Mouse (Mus musculus) megakaryocyte, adult 5-6 weeks (primary cell): ENCODE data around the gene C330007P06Rik. TPM values are rescaled to one million over a fixed set of nuclear protein-coding genes. Genes with fewer than 3 reads are reported as not detected.
"Not testable (repeated sequence)": the region's sequence is repeated elsewhere in the genome, so short reads cannot be mapped to it uniquely, and the experiment has no call there.

Source experiments
- ATAC-seq: 2 replicates; pipeline ENCODE4 v1.8.0; 2016; ENCODE audit warnings: mild to moderate bottlenecking, inconsistent platforms; ENCODE audit not compliant: poor library complexity, severe bottlenecking
- total RNA-seq, 2 experiments: library from RNA; stranded (forward) in 1 of 2; stranded (reverse) in 1 of 2; fragments of 153-499, 151-499 nt in 1 of 2; fragments of 221-1000, 200-1000 nt in 1 of 2; gene quantifications; 2 replicates each; pipeline versions ENCODE4 v1.2.3 to v1.2.4; 2015 to 2017

C330007P06Rik gene
- total RNA-seq (2015) (23.8 and 25.9 TPM in 2 replicates), total RNA-seq (2017) (51.9 and 59.1 TPM in 2 replicates)

DNA sequence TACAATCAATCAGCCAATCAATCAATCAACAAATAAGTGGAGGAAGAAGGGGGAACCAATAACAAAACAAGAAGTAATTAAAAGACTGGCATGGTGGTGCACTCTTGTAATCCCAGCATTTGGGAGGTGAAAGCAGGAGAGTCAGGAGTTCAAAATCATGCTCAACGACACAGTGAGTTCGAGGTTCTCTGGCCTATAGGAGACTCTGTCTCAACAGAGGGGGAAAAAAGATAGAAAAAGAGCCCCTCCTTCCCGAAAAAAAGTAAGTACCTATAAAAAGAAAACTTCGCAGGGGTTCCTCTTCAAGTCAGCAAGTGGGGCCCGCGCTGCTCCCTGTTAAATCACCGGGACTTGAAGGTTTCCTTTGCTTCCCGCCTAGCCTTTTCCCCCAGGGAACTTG, at the start of gene C330007P06Rik, which contains the start of gene Ube2a:
Gene C330007P06Rik, minus strand, starts transcription at position 347 of the 400 bp plus-strand sequence.
Gene Ube2a, plus strand, starts transcription at position 136 of the 400 bp plus-strand sequence.
- ATAC-seq, result no peak; the same call in 1 of the 2 replicates

DNA sequence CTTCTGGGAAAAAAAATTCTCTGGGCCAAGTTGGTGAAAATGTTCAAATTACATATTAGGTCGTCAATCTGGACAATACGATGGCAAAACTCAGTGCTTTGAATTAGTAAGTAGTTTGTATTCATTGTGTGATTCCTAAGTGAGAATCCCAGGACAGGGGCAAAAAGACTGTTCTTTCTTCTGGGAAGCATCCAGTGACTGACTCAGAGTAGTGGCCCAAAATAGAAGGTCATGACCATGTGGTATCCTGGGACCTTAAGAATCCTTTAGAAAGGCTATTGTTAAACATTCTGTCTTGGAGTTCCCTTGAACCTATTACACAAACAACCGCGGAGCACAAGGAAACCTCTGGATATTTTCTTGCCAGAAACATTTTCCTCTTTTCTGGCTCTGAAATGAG, 47.4 kb upstream of the C330007P06Rik start:
- ATAC-seq, result no peak

DNA sequence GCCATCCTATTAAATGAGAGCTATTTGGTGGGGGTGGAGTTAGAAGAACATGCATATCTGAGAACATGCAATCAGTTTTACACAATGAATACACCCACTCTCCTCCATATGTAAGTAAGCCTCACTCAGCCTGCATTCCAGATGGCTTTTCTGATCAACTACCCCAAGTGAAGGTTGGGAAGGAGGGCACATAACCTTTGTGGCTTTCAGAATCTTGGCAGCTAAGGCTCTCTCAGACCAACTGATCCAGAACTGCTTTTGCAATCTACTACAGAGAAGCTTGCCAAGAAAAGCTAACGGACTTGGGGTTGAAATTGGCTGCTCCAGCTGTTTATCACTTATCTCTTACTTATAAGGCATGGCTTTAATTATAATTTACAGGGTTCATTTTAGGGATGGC, 43.8 kb upstream of the C330007P06Rik start:
- no peak for ATAC-seq

DNA sequence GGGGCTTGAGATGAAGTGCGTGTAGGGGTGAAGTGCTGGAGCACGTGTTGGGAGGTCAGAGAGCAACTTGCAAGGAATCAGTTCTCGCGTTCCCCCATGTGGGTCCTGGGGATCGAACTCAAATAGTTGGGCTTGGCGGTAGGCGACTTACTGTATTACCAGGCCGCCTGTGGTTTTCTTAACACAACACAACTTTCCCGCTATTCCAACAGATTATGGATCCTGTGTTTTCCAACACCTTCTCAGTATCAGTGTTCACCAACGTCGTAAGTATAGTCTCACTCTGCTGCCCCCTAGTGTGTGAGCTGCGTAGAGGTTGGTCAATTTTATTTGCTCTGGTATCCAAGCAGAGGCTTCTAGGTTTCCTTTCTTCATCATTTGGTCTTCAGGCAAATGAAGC, 37.4 kb upstream of the C330007P06Rik start:
- no peak for ATAC-seq

DNA sequence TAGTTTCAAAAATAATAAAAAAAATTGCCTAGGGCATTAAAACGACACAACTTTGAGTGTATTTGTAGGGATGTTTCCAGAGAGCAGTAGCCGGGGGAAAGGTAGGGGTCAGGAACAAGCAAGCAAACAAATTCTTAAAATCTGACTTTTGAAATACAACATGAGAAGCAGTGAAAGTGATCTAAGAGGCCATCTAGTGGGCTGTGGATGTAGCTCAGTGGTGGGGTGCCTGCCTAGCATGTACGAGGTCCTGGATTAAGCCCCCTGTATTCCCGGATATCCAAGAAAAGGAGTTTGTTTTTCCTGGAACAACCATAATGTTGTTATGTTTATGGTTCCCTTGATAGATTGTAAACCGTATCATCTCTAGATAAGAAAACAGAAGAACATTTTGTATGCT, 32.6 kb upstream of the C330007P06Rik start:
- ATAC-seq, result no peak

DNA sequence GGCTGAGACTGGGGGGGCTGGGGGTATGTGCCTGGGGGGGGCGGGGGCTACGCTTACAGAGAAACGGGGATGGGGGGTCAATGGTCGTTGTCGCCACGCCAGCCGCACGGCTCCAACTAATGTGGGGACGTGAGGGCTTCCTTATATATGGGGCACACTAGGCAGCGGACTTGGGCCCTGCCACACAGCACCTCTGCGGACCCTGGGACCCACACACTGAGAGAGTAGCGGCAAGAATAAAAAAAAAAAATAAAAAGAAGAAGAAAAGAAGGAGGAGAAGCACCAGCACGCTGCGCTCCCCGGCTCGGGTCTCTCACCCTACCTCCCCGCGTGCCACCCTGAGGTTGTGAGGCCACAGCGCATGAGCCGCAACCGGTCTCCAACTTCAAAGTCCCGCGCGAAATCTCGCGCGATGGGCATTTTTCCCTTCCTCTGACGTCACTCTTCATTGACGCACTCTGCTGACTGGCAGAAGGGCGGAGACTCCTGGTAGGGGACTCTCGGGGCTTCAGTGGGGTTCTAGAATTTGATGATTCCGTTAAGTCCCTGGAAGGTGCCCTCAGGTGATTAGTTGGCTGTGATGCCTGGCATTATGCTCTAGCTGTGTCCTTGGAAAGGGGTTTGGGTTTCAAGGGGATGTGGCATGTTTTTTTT, 29.3 kb upstream of the C330007P06Rik start:
- peak; percentile 96 for ATAC-seq

DNA sequence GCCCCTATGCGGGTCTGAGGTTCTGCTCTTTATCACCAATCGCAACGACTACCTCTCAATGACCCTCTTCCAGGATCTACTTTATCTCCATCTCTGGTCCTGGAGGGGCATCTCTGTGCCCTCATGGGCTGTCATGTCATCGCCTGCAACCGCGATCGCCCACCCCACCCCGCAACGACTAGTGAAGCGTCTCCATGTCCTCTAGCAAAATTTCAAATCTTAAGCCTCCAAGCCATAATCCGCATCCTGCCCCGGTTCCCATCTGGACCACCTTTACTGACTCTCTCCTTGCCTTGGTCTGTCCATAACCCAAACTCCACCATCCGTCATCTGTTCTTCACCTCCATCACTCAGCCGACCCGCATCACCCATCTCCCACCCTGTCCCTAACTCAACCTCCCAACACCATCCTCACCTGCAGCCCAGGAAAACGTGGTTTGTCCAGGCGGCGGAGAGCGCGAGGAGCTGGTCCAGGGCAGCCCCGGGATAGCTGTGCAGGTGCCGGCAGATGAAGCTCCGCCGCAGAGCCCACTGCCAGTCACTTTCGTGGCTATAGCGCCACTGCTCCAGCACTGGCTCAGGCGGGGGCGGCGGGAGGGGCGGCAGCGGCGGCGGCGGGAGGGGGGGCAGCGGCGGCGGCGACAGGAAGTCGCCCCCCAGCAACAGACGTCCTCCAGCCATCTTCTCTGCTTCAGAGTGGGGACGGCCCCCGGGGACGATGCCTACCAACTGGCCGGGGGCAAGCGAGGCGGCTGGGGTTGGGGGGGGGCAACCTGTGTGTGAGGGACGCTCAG, 28.6 kb upstream of the C330007P06Rik start, which contains the start of gene Nkrf:
Gene Nkrf, minus strand, starts transcription at position 579 of the 794 bp plus-strand sequence.
- no peak for ATAC-seq

DNA sequence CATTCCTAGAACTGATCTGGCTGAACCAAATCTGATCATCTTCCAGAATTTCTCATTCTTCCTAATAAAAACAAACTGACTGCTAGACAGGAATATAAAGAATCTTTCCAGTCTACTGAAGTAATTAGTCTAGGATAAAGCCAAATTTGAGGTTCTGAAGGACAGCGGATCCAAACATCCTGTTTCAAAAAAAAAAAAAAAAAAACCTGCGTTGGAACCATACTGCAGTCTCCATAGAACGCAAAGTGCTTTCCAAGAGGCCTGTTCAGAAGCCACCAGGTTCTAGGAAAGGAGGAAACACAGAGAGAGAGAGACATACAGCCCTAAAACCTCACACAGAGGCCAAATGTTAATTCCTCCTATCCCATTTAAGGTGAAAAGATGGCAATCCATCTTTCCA, 27.7 kb upstream of the C330007P06Rik start:
- no peak for ATAC-seq

DNA sequence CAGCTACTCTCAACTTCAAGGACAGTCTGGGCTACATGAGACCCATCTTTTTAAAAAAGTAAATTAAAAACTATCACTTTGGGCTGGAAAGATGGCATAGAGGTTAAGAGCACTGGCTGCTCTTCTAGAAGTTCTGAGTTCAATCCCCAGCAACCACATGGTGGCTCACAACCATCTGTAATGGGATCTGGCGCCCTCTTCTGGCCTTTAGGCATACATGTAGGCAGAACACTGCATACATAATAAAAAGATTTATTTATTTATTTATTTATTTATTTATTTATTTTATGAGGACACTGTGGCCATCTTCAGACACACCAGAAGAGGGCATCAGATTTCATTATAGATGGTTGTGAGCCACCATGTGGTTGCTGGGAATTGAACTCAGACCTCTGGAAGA, 25.0 kb upstream of the C330007P06Rik start:
- ATAC-seq, result not testable (repeated sequence)

DNA sequence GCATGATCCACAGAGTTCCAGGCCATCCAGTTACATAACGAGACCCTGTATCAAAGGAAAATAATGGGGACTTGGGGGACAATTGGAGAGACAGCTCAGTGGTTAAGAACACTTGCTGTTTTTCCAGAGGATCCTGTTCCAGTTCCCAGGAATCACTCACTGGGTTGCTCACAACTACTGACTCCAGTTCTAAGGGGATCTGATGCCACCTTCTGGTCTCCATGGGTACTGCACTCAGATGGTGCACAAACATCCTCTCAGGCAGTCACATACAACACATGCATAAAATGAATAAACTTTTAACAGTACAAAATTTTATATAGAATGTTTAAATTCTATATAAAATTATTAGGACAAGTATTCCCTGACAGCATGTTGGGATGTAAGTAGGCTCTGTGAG, 10.8 kb upstream of the C330007P06Rik start:
- ATAC-seq, result peak; percentile 49; the same call in 1 of the 2 replicates

DNA sequence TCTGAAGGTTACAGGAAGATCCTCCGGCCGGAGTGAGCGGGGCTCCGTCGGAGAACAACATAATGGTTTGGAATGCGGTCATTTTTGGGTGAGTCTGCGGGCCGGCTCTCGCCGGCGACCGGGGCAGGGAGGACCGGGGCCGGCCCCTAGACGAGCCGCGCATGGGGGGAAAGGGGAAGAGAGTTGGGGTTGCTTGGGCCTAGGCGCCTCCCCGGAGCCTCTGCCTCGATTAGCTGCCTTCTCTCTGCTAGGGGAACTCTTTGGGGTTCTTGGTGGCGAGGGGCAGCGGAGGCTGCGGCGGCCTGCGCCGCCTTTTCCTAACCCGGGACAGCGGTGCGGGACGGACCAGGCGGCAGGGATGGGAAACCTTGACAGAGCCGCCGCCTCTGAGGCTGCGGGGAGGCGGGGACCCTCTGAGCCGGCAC, 805 bp upstream of the C330007P06Rik start:
- ATAC-seq, result peak; percentile 59

DNA sequence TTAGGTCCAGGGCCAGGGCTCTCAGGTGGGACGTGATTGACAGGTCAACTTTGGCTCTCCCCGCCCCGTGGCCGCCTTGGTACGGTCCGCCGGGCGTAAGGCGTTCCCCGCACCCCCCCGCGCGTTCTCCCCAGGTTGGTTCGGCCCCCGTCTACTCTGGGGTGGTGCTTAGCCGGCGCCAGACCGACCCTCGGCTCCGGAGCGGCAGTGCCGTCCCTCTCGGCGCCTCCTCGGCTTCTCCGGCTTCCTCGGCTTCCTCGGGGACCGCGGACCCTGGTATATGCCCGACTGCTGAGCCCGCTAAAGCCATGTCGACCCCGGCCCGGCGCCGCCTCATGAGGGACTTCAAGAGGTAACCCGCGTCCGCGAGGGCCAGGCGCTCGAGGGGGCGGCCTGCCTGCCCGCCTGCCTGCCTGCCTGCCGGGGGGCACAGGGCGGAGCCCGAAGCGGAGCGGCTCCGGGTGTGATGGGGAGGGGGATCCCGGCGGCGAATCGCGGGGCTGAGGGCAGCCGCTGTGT, 326 bp upstream of the C330007P06Rik start:
- ATAC-seq, result peak; percentile 96

DNA sequence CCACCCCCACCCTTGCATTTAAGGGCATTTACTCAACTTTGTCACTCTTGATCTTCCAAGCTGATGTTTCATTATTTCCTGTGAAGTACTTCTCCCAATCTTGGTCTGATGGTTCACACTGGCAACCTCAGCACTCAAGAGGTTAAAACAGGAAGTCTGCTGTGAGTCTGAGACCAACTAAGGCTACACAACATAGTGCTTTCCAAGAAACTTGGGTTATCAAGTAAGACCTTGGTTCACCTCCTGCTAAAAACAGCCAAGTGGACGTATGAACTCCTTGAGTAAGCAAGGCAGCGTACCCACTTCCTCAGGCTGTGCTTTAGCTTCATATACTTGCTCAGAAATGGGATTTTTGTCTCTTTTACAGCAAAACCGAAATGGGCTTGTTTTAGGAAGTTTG, 3.5 kb downstream of the C330007P06Rik start:
- peak; percentile 37 for ATAC-seq

DNA sequence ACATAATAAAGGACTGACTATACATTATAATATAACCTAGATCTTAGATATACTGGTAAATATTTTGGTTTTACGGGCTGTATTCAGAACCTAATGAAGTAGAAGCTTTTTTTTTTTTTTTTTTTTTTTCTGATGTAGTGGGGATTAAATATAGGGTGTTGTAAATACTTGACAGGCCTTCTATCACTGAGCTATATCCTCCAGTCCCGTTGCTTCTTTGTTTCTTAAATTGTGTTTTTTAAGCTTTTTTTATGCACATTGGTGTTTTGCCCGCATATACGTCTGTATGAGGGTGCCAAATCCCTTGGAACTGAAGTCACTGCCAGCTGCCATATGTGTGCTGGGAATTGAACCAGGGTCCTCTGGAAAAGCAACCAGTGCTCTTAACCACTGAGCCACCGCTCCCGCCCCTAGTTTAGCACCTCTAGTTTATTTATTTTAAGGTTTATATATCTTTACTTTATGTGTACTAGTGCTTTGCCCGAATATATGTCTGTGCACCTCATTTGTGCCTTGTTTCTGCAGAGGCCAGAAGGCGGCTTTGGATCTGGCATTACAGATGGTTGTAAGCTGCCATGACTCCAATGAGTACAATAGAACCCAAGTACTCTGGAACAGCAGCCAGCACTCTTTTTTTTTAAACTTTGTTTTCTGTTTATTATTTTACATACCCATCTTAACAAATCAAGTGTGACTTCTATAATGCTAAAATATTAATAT, 9.1 kb downstream of the C330007P06Rik start:
- no peak for ATAC-seq

DNA sequence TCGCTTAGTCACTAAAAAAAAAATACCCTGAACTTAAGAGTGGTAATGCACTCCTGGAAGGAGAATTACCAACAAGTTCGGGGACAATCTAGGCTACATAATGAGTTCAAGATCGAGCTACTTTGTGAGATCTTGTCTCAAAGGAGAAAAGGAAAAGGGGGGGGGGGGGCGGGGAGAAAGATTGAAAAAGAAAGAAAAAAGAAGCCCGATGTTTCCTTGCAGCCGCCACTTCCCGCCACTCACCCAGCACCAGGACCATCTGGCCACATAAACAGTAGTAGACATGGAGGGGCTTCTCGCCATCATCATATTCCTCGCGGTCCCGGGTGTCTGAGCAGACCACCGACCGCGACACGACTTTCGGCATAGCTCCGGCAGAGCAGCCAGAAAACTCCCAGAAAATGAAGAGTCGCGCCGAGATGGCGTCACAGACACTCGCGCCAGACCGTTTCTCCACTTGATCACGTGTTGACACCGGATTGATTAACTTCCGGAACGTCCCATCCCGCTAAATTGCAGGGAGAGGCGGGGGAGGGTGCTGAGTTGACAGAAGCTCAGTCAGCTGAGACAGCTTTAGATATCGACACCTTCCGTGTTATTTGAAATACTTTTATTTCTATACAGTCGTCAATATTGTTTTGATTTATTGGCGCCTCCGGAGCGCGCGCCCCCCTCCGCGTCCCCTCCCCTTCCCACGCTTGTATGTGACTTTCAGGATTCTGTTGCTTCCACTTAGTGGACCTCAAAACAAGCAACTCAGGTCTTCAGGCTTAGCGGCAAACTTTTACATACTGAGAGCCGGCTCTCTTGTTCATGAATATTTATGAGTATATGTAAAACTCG, 9.9 kb downstream of the C330007P06Rik start:
- peak; percentile 100 for ATAC-seq

DNA sequence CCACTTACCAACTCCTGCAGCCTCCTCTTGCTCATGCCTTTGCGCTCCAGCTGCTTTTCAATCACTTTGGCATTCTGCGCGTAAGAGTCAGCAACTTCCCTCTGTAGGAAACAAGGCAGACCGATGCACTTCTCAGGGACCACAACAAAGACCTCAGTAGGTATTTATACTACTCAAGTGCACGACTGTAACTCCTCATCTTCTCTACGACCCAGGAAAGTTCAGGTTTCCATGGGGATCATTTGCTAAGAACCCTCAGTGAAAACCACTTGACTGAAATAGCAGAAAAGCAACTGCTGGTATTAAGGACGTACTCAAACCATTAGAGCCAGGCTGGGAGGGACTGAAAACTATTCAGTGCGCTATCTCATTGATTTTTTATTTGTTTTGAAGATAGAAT, 21.3 kb downstream of the C330007P06Rik start:
- ATAC-seq, result no peak

DNA sequence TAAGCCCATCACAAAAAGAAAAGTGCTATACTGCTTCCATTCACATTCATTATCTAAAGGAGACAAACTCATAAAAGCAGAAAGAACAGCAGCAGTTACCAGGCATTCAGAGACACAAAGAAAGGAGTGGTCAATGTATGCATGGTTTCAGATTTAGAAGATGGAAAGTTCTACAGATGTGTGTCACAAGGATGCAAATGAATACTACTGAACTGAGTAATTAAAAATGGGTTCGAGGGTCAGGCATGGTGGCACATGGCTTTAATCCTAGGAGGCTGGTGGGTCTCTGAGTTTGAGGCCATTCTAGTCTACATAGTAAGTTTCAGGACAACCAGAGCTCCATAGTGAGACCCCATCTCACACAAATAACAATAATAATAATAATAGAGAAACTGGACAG, 26.8 kb downstream of the C330007P06Rik start:
- ATAC-seq, result no peak

DNA sequence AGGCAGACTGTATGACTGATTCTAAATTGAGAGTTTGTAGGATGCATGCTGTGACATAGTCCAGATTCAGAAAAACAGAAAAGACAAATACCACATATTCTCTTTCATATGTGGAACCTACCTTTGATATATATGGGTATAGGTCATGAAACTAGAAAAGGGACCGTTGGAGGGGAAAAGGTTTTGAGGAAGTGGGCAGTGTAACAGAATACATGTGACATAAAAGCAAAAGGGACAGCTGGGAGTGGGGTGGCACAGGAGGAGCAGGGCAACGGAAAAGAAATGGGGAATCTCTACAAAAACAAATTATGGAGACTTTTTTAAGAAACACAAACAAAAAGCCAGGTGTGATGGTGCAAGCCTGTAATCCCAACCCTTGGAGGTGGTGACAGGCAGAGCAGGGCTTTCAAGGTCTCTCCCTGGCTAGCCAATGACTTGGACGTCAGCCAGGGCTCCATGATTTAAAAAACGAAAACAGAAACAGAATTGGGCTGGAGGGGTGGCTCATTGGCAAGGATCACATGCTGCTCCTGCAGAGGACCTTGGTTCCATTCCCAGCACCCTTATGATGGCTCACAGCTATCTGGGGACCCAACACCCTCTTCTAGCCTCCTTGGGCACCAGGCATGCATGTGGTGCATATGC, 30.4 kb downstream of the C330007P06Rik start:
- peak; percentile 72 for ATAC-seq

DNA sequence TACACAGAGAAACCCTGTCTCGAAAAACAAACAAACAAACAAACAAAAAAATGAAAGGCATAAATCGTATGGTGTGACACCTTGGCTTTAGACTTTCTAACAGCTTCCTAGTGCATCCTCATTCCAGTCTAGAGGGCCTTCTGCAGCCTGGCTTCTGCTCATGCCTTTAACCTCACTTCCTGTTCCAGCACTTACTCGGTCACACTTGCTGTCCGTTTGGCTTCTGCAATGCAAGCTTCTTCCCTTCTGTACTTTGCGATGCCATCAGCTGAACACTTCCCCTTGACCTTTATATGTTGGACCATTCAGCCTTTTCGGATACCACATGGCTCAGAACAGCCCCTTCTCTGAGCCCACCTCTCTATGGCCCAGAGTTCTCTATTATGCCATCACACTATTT, 32.2 kb downstream of the C330007P06Rik start:
- peak; percentile 89 for ATAC-seq

DNA sequence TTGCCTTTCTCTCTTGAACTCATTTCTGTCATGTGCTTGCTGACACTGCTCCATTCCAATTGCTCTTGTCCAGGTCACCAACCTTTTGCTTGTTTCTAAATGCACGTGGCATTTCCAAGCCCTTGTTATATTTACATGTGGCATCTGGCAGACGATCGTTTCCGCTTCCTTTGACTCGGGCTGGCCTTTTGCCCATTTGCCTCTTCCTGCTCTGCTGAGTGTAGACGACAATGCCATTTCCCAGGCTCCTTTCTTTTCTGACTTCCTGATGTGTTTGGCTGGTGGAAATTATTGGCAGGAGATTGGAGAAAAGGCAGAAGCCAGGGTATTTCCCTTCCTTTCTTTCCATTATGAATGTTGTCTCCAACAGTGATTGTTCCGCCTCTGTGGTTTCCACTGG, 34.5 kb downstream of the C330007P06Rik start:
- no peak for ATAC-seq
